Mouse (Mus musculus): ENCODE data around the gene Prr7. TPM values are rescaled to one million over a fixed set of nuclear protein-coding genes. Genes with fewer than 3 reads are reported as not detected.

Gene Prr7
- total and polyA plus RNA-seq, 3 experiments = 0.60 to 1.2 (median 0.89) TPM

DNA sequence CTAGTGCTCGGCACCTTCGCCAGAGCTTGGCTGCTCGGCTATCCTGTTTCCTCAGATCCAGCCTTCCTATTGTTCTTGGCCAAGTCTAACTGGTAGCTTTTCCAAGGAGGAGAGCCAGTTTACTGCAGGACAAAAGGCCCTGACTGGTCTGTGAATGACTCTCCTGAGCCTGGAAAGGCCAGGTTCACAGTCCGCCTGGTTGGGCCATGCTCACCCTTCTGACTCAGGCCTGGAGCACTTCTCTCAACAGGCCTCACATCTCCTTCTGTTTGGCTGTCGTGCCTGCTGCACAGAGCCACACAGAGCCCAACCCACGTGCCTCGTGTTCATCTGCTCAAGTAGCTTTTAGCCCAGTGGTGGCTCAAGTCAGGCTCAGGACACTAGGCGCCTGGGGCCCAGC lies 58.7 kb downstream of the Prr7 start:
- TF ChIP-seq NRF1 (IDR thresholded peaks at IDR 0.05; ENCODE audit: low read depth, low read length) = no peak
- no peak for TF ChIP-seq POLR2AphosphoS2 (IDR thresholded peaks at IDR 0.05; ENCODE audit: low read depth, low read length)
- TF ChIP-seq ZC3H11A (IDR thresholded peaks at IDR 0.05; ENCODE audit: low read depth, low read length) = no peak
- no peak for TF ChIP-seq MAX (IDR thresholded peaks at IDR 0.05; ENCODE audit: low read length)
- no peak for TF ChIP-seq GABPA (IDR thresholded peaks at IDR 0.05; ENCODE audit: insufficient replicate concordance, low read depth, low read length)
- TF ChIP-seq CHD2 (IDR thresholded peaks at IDR 0.05; ENCODE audit: low read length) = no peak
- TF ChIP-seq MXI1 (IDR thresholded peaks at IDR 0.05; ENCODE audit: low read depth, low read length) = no peak
- TF ChIP-seq USF1 (IDR thresholded peaks at IDR 0.05; ENCODE audit: low read depth, low read length) = no peak
- TF ChIP-seq RAD21 (IDR thresholded peaks at IDR 0.05; ENCODE audit: low read depth, low read length) = no peak
- no peak for TF ChIP-seq BHLHE40 (IDR thresholded peaks at IDR 0.05; ENCODE audit: low read depth, low read length)
- no peak for TF ChIP-seq JUN (IDR thresholded peaks at IDR 0.05; ENCODE audit: insufficient read depth, low read depth, low read length)
- TF ChIP-seq SMC3 (IDR thresholded peaks at IDR 0.05; ENCODE audit: low read depth, low read length) = no peak
- in situ Hi-C loops (cut with MboI; ENCODE audit: low pct_ligation_motif_present, low pct_unique_long_range_greater_than_20kb, low sequenced_read_pairs) = loop anchor here (5.0 kb wide), 1 partner anchor 115 kb away; no protein-coding TSS in a partner anchor
- H3K36me3 ChIP-seq (replicated peaks in 1 of 2; ENCODE audit: control insufficient read depth in 1 of 2, insufficient read depth in 1 of 2, low read length in 1 of 2) = peaks cover 37 to 43% of the 10 kb centered on the region in 2 experiments
- H3K4me1 ChIP-seq (ENCODE audit: control insufficient read depth in 1 of 2, insufficient read depth in 2 of 2) = peaks cover 17 to 31% of the 10 kb centered on the region in 2 experiments
- H3K79me2 ChIP-seq (replicated peaks; ENCODE audit: control insufficient read depth, extremely low read depth, insufficient read depth, poor library complexity, severe bottlenecking) = peaks cover 2% of the 10 kb centered on the region; the same call in 1 of the 2 replicates
- H3K9ac ChIP-seq (ENCODE audit: insufficient read depth, low read depth) = no peak overlapping the region
- dilution Hi-C loops (cut with MboI; ENCODE audit: extremely low pct_ligation_motif_present, extremely low pct_unique_long_range_greater_than_20kb, low sequenced_read_pairs) = no loop called here
- peaks cover 8% of the 10 kb centered on the region for H3K9me3 ChIP-seq (replicated peaks; ENCODE audit: low read length)
- no peak overlapping the region for H3K4me2 ChIP-seq (ENCODE audit: insufficient read depth, low read depth, poor library complexity, severe bottlenecking)
- H3K4me3 ChIP-seq (replicated peaks in 1 of 3; ENCODE audit: low read depth in 2 of 3, low read length in 2 of 3, poor library complexity in 1 of 3) = no peak overlapping the region
- no peaks in the 10 kb centered on the region for H3K27me3 ChIP-seq (replicated peaks)
- DNase-seq (ENCODE audit: extremely low read depth) = no peak
- H3K27ac ChIP-seq (ENCODE audit: insufficient read depth, low read depth) = no peak overlapping the region

Other genes with a start within 250 kb of the Prr7 start
- gene Prelid1, start 143.8 kb upstream of the Prr7 start, total RNA-seq (2012; rRNA removed) = 253 and 302 TPM in 2 replicates
- gene Prelid1, start 143.8 kb upstream of the Prr7 start, total RNA-seq (2014; rRNA removed) = 190 and 205 TPM in 2 replicates
- gene Prelid1, start 143.8 kb upstream of the Prr7 start, polyA plus RNA-seq (2012; ENCODE audit: insufficient read length, low read depth) = 432 and 435 TPM in 2 replicates
- 68.0 and 72.5 TPM in 2 replicates for gene Rab24, start 142.3 kb upstream of the Prr7 start, total RNA-seq (2012; rRNA removed)
- gene Rab24, start 142.3 kb upstream of the Prr7 start, total RNA-seq (2014; rRNA removed) = 44.5 and 45.3 TPM in 2 replicates
- 41.7 and 56.6 TPM in 2 replicates for gene Rab24, start 142.3 kb upstream of the Prr7 start, polyA plus RNA-seq (2012; ENCODE audit: insufficient read length, low read depth)
- 7.3 and 10.0 TPM in 2 replicates for gene Mxd3, start 134.4 kb upstream of the Prr7 start, total RNA-seq (2012; rRNA removed)
- gene Mxd3, start 134.4 kb upstream of the Prr7 start, total RNA-seq (2014; rRNA removed) = 4.1 and 7.0 TPM in 2 replicates
- gene Mxd3, start 134.4 kb upstream of the Prr7 start, polyA plus RNA-seq (2012; ENCODE audit: insufficient read length, low read depth) = 6.9 and 13.5 TPM in 2 replicates
- 126 and 150 TPM in 2 replicates for gene Lman2, start 101.5 kb upstream of the Prr7 start, total RNA-seq (2012; rRNA removed)
- 87.9 and 94.6 TPM in 2 replicates for gene Lman2, start 101.5 kb upstream of the Prr7 start, total RNA-seq (2014; rRNA removed)
- 169 and 174 TPM in 2 replicates for gene Lman2, start 101.5 kb upstream of the Prr7 start, polyA plus RNA-seq (2012; ENCODE audit: insufficient read length, low read depth)
- gene Rgs14, start 94.5 kb upstream of the Prr7 start, total RNA-seq (2012; rRNA removed) = 7.4 and 8.0 TPM in 2 replicates
- gene Rgs14, start 94.5 kb upstream of the Prr7 start, total RNA-seq (2014; rRNA removed) = 6.3 and 7.4 TPM in 2 replicates
- gene Rgs14, start 94.5 kb upstream of the Prr7 start, polyA plus RNA-seq (2012; ENCODE audit: insufficient read length, low read depth) = 6.5 and 7.6 TPM in 2 replicates
- gene Slc34a1, start 66.1 kb upstream of the Prr7 start, total RNA-seq (2012; rRNA removed) = not detected in 2 replicates
- gene Slc34a1, start 66.1 kb upstream of the Prr7 start, total RNA-seq (2014; rRNA removed) = not detected in 2 replicates
- gene Slc34a1, start 66.1 kb upstream of the Prr7 start, polyA plus RNA-seq (2012; ENCODE audit: insufficient read length, low read depth) = not detected in 2 replicates
- gene Pfn3, start 49.0 kb upstream of the Prr7 start, total RNA-seq (2012; rRNA removed) = not detected in 2 replicates
- gene Pfn3, start 49.0 kb upstream of the Prr7 start, total RNA-seq (2014; rRNA removed) = not detected in 2 replicates
- not detected in 2 replicates for gene Pfn3, start 49.0 kb upstream of the Prr7 start, polyA plus RNA-seq (2012; ENCODE audit: insufficient read length, low read depth)
- not detected in 2 replicates for gene F12, start 37.5 kb upstream of the Prr7 start, total RNA-seq (2012; rRNA removed)
- not detected in 2 replicates for gene F12, start 37.5 kb upstream of the Prr7 start, total RNA-seq (2014; rRNA removed)
- not detected in 2 replicates for gene F12, start 37.5 kb upstream of the Prr7 start, polyA plus RNA-seq (2012; ENCODE audit: insufficient read length, low read depth)
- gene Grk6, start 19.2 kb upstream of the Prr7 start, total RNA-seq (2012; rRNA removed) = 60.1 and 69.9 TPM in 2 replicates
- gene Grk6, start 19.2 kb upstream of the Prr7 start, total RNA-seq (2014; rRNA removed) = 59.0 and 65.0 TPM in 2 replicates
- 71.0 and 72.8 TPM in 2 replicates for gene Grk6, start 19.2 kb upstream of the Prr7 start, polyA plus RNA-seq (2012; ENCODE audit: insufficient read length, low read depth)
- 1.9 and 3.1 TPM in 2 replicates for gene Dbn1, start 23.8 kb downstream of the Prr7 start, total RNA-seq (2012; rRNA removed)
- 0.09 and 0.12 TPM in 2 replicates for gene Dbn1, start 23.8 kb downstream of the Prr7 start, total RNA-seq (2014; rRNA removed)
- gene Dbn1, start 23.8 kb downstream of the Prr7 start, polyA plus RNA-seq (2012; ENCODE audit: insufficient read length, low read depth) = 0.59 and 0.72 TPM in 2 replicates
- 8.5 and 8.7 TPM in 2 replicates for gene Pdlim7, start 49.4 kb downstream of the Prr7 start, total RNA-seq (2012; rRNA removed)
- gene Pdlim7, start 49.4 kb downstream of the Prr7 start, total RNA-seq (2014; rRNA removed) = 6.6 and 11.2 TPM in 2 replicates
- 26.2 and 32.5 TPM in 2 replicates for gene Pdlim7, start 49.4 kb downstream of the Prr7 start, polyA plus RNA-seq (2012; ENCODE audit: insufficient read length, low read depth)
- gene Dok3, start 65.0 kb downstream of the Prr7 start, total RNA-seq (2012; rRNA removed) = 38.4 and 38.8 TPM in 2 replicates
- 9.0 and 9.1 TPM in 2 replicates for gene Dok3, start 65.0 kb downstream of the Prr7 start, total RNA-seq (2014; rRNA removed)
- gene Dok3, start 65.0 kb downstream of the Prr7 start, polyA plus RNA-seq (2012; ENCODE audit: insufficient read length, low read depth) = 28.1 and 30.3 TPM in 2 replicates
- gene Ddx41, start 72.4 kb downstream of the Prr7 start, total RNA-seq (2012; rRNA removed) = 107 and 109 TPM in 2 replicates
- 56.6 and 59.9 TPM in 2 replicates for gene Ddx41, start 72.4 kb downstream of the Prr7 start, total RNA-seq (2014; rRNA removed)
- 95.3 and 107 TPM in 2 replicates for gene Ddx41, start 72.4 kb downstream of the Prr7 start, polyA plus RNA-seq (2012; ENCODE audit: insufficient read length, low read depth)
- 17.9 and 18.6 TPM in 2 replicates for gene Fam193b, start 106.9 kb downstream of the Prr7 start, total RNA-seq (2012; rRNA removed)
- 9.2 and 9.4 TPM in 2 replicates for gene Fam193b, start 106.9 kb downstream of the Prr7 start, total RNA-seq (2014; rRNA removed)
- 22.0 and 22.4 TPM in 2 replicates for gene Fam193b, start 106.9 kb downstream of the Prr7 start, polyA plus RNA-seq (2012; ENCODE audit: insufficient read length, low read depth)
- 196 and 222 TPM in 2 replicates for gene Tmed9, start 109.5 kb downstream of the Prr7 start, total RNA-seq (2012; rRNA removed)
- 88.1 and 88.2 TPM in 2 replicates for gene Tmed9, start 109.5 kb downstream of the Prr7 start, total RNA-seq (2014; rRNA removed)
- gene Tmed9, start 109.5 kb downstream of the Prr7 start, polyA plus RNA-seq (2012; ENCODE audit: insufficient read length, low read depth) = 194 and 197 TPM in 2 replicates
- gene B4galt7, start 135.6 kb downstream of the Prr7 start, total RNA-seq (2012; rRNA removed) = 10.3 and 11.7 TPM in 2 replicates
- gene B4galt7, start 135.6 kb downstream of the Prr7 start, total RNA-seq (2014; rRNA removed) = 11.0 TPM in 2 replicates
- gene B4galt7, start 135.6 kb downstream of the Prr7 start, polyA plus RNA-seq (2012; ENCODE audit: insufficient read length, low read depth) = 8.5 and 8.7 TPM in 2 replicates
- gene Caml, start 158.7 kb downstream of the Prr7 start, total RNA-seq (2012; rRNA removed) = 29.9 and 41.0 TPM in 2 replicates
- 49.9 and 52.9 TPM in 2 replicates for gene Caml, start 158.7 kb downstream of the Prr7 start, total RNA-seq (2014; rRNA removed)
- 38.2 and 41.6 TPM in 2 replicates for gene Caml, start 158.7 kb downstream of the Prr7 start, polyA plus RNA-seq (2012; ENCODE audit: insufficient read length, low read depth)
- gene Ddx46, start 170.8 kb downstream of the Prr7 start, total RNA-seq (2012; rRNA removed) = 36.1 and 46.3 TPM in 2 replicates
- gene Ddx46, start 170.8 kb downstream of the Prr7 start, total RNA-seq (2014; rRNA removed) = 35.4 and 37.4 TPM in 2 replicates
- 99.8 and 103 TPM in 2 replicates for gene Ddx46, start 170.8 kb downstream of the Prr7 start, polyA plus RNA-seq (2012; ENCODE audit: insufficient read length, low read depth)
- 22.1 and 23.2 TPM in 2 replicates for gene B230219D22Rik, start 228.9 kb downstream of the Prr7 start, total RNA-seq (2012; rRNA removed)
- gene B230219D22Rik, start 228.9 kb downstream of the Prr7 start, total RNA-seq (2014; rRNA removed) = 35.0 and 36.1 TPM in 2 replicates
- 25.0 and 25.7 TPM in 2 replicates for gene B230219D22Rik, start 228.9 kb downstream of the Prr7 start, polyA plus RNA-seq (2012; ENCODE audit: insufficient read length, low read depth)